Mouse (Mus musculus): ENCODE results near the gene Ccr10. TPM values are rescaled to one million over a fixed set of nuclear protein-coding genes. Genes with fewer than 3 reads are reported as not detected.

Gene Ccr10
- polyA plus RNA-seq, 1 experiment from 2014 or later = 0.19 TPM

DNA sequence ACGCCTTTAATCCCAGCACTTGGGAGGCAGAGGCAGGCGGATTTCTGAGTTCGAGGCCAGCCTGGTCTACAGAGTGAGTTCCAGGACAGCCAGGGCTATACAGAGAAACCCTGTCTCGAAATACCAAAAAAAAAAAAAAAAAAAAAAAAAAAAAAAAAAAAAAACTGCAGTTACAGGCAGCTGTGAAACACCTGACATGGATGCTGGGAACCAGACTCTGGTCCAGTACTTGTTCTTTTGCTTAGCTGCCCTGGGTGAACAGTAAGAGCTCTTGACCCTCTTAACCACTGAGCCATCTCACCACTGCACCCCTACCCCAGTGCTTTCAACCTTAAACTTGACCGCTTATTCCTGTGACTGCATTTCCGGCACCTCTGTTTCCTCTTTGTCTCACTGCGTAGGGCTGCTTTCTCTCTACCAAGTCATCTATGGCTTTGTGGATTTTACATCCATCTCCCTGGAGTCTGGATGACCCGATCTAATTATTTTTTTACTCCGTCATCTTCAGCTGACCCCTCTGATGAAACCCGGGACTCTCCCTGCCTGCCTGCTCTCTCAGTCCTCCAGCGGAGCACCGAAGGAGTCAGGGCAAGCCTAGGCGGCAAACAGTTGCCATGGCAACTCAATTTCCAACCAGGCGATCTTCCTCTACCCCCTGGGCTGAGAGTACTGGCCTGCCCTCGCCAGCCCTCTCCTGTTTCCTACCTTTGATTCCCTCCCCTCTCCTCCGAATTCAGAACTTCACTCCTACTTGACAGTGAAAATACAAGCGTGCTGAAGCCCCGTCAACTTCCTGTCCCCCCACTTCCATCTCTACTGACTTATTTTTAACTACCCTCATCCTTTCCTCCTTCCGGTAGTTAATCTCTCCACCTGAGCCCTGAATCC is 31.7 kb downstream of the Ccr10 start:
- peak overlapping the region; percentile 15; the same call in 1 of the 2 replicates for H3K27ac ChIP-seq (replicated peaks)
- no peak for ATAC-seq (ENCODE audit: extremely low read depth, insufficient number of reproducible peaks, low FRiP score, low TSS enrichment)
- WGBS = 26% methylated on average over 19 of the region's 19 CpGs
- no peaks in the 10 kb centered on the region for H3K36me3 ChIP-seq
- peak overlapping the region; percentile 39 for H3K4me3 ChIP-seq
- no peaks in the 10 kb centered on the region for H3K27me3 ChIP-seq (replicated peaks)
- no peaks in the 10 kb centered on the region for H3K9me3 ChIP-seq
- H3K4me2 ChIP-seq = peak overlapping the region; percentile 69
- H3K4me1 ChIP-seq = peaks cover 36% of the 10 kb centered on the region
- H3K9ac ChIP-seq = peak overlapping the region; percentile 73

DNA sequence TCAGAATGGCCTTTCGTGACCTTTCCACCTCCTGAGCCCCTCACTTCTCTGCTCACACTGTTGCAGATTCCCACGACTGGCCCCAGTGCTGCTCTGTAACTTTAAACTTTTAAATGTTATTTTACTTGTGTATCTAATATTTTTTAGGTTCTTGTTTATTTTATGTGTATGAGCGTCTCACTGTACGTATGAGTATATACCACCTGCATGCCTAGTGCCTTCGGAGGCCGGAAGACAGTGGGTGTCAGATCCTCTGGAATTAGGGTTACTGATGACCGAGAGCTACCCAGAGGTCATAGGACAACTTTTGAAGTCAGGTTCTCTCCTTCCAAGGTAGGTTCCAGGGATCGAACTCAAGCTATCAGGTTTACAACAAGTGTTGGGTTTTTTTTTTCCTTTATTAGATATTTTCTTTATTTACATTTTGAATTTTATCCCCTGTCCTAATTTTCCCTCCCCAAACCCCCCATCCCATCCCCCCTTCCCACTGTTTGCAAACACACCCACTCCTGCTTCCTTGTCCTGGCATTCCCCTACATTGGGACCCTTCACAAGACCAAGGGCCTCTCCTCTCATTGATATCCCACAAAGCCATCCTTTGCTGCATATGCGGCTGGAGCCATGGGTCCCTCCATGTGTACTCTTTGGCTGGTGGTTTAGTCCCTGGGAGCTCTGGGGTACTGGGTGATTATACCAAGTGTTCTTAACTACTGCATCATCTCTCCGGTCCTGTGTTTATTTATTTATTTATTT is 32.9 kb downstream of the Ccr10 start:
- Histone ChIP-seq H3K27me3 (replicated peaks) (no peaks in the 10 kb centered on the region), H3K36me3 (no peaks in the 10 kb centered on the region), H3K9ac (no peak overlapping the region), H3K27ac (replicated peaks) (no peak overlapping the region), H3K4me3 (no peak overlapping the region), H3K4me2 (no peak overlapping the region), H3K4me1 (peaks cover 37% of the 10 kb centered on the region), H3K9me3 (no peaks in the 10 kb centered on the region)
- no peak for ATAC-seq (ENCODE audit: extremely low read depth, insufficient number of reproducible peaks, low FRiP score, low TSS enrichment)
- WGBS = 79% methylated on average over 10 of the region's 10 CpGs

DNA sequence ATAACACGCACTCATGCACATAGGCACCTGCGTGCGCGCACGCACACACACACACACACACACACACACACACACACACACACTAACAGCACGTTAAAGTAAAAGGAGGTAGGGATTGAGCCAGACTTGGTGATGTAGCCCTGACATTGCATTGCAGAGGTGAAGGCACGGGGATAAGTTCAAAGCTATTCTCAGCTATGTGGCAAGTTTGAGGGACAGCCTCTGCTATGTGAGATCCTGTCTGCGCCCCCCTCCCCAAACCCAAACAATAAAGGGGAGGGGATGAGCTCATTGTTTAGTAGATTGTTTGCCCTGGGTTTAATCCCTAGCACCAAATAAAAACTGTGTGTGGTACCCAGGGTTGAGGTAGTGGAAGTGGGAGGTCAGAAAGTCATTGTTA is 34.2 kb downstream of the Ccr10 start:
- no peak overlapping the region for H3K4me3 ChIP-seq
- no peak overlapping the region for H3K4me2 ChIP-seq
- no peaks in the 10 kb centered on the region for H3K27me3 ChIP-seq (replicated peaks)
- peaks cover 37% of the 10 kb centered on the region for H3K4me1 ChIP-seq
- H3K9me3 ChIP-seq = no peaks in the 10 kb centered on the region
- 80% methylated on average over 8 of the region's 8 CpGs for WGBS
- peak overlapping the region; percentile 82 for H3K27ac ChIP-seq (replicated peaks)
- no peak overlapping the region for H3K9ac ChIP-seq
- no peaks in the 10 kb centered on the region for H3K36me3 ChIP-seq
- ATAC-seq (ENCODE audit: extremely low read depth, insufficient number of reproducible peaks, low FRiP score, low TSS enrichment) = no peak

DNA sequence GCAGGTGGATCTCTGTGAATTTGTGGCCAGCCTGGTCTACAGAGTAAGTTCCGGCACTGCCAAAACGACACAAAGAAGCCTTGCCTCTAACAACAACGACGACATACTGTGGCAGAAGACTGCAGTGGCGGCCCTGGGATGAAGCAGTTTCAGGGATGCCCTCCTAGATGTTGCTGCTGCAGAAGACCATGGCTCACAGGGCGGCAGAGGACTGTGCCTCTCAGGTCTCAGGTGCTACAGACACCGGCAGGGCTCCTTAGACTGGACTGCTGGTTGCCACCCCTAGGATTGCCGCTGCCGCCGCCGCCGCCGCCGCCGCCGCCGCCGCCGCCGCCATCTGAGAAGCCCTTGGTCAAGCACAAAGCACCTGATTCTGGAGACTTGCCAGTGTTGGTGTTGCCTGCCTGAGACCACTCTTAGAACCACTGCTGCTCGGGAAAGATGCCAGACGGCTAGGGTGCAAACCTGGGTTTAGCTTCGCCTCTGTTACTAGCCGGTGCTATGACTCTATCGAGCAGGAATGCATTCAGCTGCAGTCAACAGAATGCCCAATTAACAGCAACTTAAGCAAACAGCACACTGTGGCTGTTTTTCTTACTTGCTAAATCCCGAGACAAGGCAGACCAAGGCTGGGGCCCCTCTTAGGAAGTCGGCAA is 35.0 kb downstream of the Ccr10 start:
- 33% methylated on average over 27 of the region's 27 CpGs for WGBS
- peak overlapping the region; percentile 46 for H3K4me3 ChIP-seq
- no peaks in the 10 kb centered on the region for H3K36me3 ChIP-seq
- no peaks in the 10 kb centered on the region for H3K9me3 ChIP-seq
- peak overlapping the region; percentile 76 for H3K9ac ChIP-seq
- peak overlapping the region; percentile 69 for H3K4me2 ChIP-seq
- H3K27ac ChIP-seq (replicated peaks) = peak overlapping the region; percentile 82
- H3K4me1 ChIP-seq = peaks cover 37% of the 10 kb centered on the region
- H3K27me3 ChIP-seq (replicated peaks) = no peaks in the 10 kb centered on the region
- ATAC-seq (ENCODE audit: extremely low read depth, insufficient number of reproducible peaks, low FRiP score, low TSS enrichment) = no peak

DNA sequence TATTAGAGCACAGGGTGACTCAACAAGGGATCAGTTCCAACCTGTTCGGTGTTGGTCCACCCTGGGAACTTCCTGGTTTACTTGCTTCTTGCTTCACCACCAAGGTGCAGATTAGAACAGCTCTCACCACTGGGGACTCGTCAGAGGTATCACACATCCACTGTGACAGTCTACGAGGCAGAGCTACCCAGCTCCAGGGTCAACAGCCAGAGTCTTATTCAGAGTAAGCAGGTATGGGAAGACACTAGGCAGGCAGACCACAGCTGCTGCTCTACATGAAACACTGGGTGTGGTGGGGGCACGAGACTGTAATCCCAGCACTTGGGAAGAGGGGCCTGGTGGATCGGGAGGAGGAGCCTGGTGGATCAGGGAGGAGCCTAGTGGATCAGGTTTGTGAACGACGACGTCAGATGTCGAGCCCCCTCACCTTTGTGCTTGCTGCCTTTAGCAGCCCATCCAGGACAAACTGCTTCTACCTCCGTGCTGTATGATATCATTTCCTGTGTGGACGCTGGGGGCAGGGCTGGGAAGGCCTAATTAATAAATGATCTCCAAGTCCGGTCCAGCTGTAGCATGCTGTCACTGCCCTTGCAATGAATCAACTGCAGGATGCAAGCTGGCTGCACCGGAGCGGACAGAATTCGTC is 36.6 kb downstream of the Ccr10 start:
- no peaks in the 10 kb centered on the region for H3K27me3 ChIP-seq (replicated peaks)
- no peak overlapping the region for H3K27ac ChIP-seq (replicated peaks)
- H3K4me3 ChIP-seq = peak overlapping the region; percentile 15; the same call in 1 of the 2 replicates
- no peak for ATAC-seq (ENCODE audit: extremely low read depth, insufficient number of reproducible peaks, low FRiP score, low TSS enrichment)
- peak overlapping the region; percentile 3; the same call in 1 of the 2 replicates for H3K9ac ChIP-seq
- H3K4me1 ChIP-seq = peaks cover 40% of the 10 kb centered on the region
- H3K9me3 ChIP-seq = no peaks in the 10 kb centered on the region
- peak overlapping the region; percentile 48 for H3K4me2 ChIP-seq
- no peaks in the 10 kb centered on the region for H3K36me3 ChIP-seq
- 28% methylated on average over 15 of the region's 15 CpGs for WGBS

DNA sequence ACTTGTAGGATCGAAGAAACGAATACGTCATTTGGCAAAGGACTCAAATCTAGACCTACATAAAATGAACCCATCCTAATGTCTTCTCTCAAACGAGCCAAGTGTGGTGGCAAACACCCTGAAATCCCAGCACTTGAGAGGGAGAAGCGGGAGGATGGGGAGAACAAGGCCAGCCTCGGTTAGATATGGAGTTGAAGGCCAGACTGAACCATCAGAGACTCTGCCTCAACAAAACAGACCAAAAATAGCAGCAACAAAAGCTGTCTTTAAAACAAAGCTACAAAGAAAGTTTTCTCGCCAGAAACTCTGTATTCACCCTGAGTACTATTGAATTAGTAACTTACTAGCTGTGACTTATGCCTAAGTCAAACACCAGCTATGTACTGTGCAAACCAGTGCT is 38.2 kb downstream of the Ccr10 start:
- Histone ChIP-seq H3K4me2 (no peak overlapping the region), H3K4me3 (no peak overlapping the region), H3K4me1 (peaks cover 37% of the 10 kb centered on the region), H3K27ac (replicated peaks) (no peak overlapping the region), H3K9ac (no peak overlapping the region), H3K36me3 (no peaks in the 10 kb centered on the region), H3K27me3 (replicated peaks) (no peaks in the 10 kb centered on the region), H3K9me3 (no peaks in the 10 kb centered on the region)
- 70% methylated on average over 7 of the region's 7 CpGs for whole genome bisulfite sequencing
- ATAC-seq (ENCODE audit: extremely low read depth, insufficient number of reproducible peaks, low FRiP score, low TSS enrichment) = no peak

DNA sequence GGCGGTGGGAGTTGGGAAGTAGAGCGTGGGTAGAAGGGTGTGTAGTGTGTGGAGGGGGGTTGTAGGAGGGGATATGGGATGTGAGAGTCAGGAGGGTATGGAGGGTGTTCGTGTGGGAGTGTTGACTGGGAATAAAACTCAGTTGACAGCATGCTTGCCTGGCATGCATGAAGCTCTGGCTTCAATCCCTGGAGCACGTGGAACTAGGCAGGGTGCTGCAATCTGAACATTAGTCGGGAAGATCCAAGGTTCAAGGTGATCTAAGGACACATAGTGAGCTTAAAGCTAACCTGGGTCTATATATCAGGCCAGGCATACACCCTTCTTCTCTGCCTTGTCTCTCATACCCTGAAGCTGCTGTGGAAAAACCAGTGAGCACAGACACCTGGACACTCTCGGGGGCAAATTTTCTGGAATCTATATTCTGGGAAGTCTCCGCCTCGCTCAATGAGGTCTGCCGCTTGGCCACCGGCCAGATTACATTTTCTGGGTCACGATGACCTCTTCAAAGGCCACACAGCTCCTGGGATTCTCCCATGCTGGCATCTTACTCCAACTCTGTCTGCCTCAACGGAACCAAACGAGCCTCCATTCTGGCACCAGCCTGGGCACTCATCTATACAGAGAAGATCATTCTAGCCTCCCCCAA is 40.9 kb downstream of the Ccr10 start:
- H3K27ac ChIP-seq (replicated peaks) = no peak overlapping the region
- ATAC-seq (ENCODE audit: extremely low read depth, insufficient number of reproducible peaks, low FRiP score, low TSS enrichment) = no peak
- H3K9me3 ChIP-seq = no peaks in the 10 kb centered on the region
- no peaks in the 10 kb centered on the region for H3K27me3 ChIP-seq (replicated peaks)
- no peak overlapping the region for H3K4me3 ChIP-seq
- peaks cover 33% of the 10 kb centered on the region for H3K4me1 ChIP-seq
- H3K4me2 ChIP-seq = no peak overlapping the region
- no peak overlapping the region; the same call in 1 of the 2 replicates for H3K9ac ChIP-seq
- H3K36me3 ChIP-seq = no peaks in the 10 kb centered on the region
- WGBS = 61% methylated on average over 13 of the region's 13 CpGs

DNA sequence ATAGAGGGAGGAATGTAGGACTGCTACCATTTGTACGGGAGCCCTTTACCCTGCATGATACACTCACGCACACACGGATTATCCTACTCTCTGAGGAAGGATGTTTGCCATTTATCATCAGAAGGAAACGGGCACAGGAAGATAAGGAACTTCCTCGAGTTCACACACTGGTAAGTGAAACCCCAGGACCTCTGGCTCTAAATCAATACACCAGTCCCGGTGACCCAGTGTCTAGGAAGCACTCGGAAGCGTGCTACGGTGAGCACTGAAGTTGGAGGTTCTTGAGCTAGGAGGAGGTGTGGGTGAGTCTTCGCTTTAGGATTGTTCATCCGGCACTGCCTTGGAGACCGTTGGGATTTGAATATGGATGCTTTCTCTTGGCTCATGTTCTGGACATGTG is 42.2 kb downstream of the Ccr10 start:
- WGBS = 56% methylated on average over 12 of the region's 12 CpGs
- ATAC-seq (ENCODE audit: extremely low read depth, insufficient number of reproducible peaks, low FRiP score, low TSS enrichment) = no peak
- no peaks in the 10 kb centered on the region for H3K36me3 ChIP-seq
- H3K27ac ChIP-seq (replicated peaks) = no peak overlapping the region
- no peak overlapping the region for H3K4me3 ChIP-seq
- no peaks in the 10 kb centered on the region for H3K27me3 ChIP-seq (replicated peaks)
- peaks cover 29% of the 10 kb centered on the region for H3K4me1 ChIP-seq
- no peaks in the 10 kb centered on the region for H3K9me3 ChIP-seq
- no peak overlapping the region for H3K4me2 ChIP-seq
- no peak overlapping the region for H3K9ac ChIP-seq

DNA sequence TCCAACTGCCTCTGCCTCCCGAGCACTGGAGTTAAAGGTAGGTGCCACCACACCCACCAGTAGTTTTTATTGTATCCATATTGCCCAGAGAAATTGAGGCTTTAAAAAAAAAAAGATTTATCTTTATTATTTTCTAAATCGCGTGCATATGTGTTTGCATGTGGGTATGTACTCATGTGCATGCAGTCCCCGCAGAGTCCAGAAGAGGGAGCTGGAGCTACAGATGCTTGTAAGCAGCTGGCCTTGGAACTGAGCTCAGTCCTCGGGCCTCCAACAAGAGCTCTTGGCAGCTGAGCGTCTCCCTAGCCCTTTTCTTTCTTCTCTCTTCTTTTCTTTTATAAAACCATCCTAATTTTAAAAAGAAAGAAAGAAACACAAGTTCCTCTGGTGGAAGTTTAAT is 43.5 kb downstream of the Ccr10 start:
- Histone ChIP-seq H3K9ac (no peak overlapping the region), H3K27ac (replicated peaks) (no peak overlapping the region), H3K9me3 (no peaks in the 10 kb centered on the region), H3K4me1 (peaks cover 29% of the 10 kb centered on the region), H3K4me3 (no peak overlapping the region), H3K27me3 (replicated peaks) (no peaks in the 10 kb centered on the region), H3K36me3 (peaks cover 7% of the 10 kb centered on the region), H3K4me2 (no peak overlapping the region)
- ATAC-seq (ENCODE audit: extremely low read depth, insufficient number of reproducible peaks, low FRiP score, low TSS enrichment) = no peak
- 90% methylated on average over 6 of the region's 6 CpGs for WGBS

DNA sequence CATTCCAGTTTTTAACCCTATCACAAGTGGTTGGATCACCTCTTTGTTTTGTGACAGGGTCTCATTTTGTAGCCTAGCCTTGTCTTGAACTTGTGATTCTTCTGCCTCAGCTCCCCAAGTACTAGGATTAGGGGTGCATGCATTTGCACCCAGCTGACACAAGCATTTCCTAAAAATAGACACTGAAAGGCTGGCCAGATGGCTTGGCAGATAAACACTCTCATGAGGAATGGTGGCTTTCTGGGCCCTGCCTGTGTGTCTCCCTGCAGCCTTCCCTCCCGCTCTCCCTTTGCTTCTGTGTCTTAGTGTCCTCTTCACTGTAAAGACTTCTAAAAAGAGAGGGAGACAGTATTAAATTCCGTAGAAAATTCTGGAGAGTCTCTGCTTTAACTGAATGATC is 44.1 kb downstream of the Ccr10 start:
- no peaks in the 10 kb centered on the region for H3K27me3 ChIP-seq (replicated peaks)
- H3K36me3 ChIP-seq = peaks cover 12% of the 10 kb centered on the region
- no peak overlapping the region for H3K4me2 ChIP-seq
- H3K27ac ChIP-seq (replicated peaks) = no peak overlapping the region
- peaks cover 29% of the 10 kb centered on the region for H3K4me1 ChIP-seq
- 79% methylated on average over 2 of the region's 2 CpGs for WGBS
- no peak overlapping the region for H3K4me3 ChIP-seq
- no peak overlapping the region for H3K9ac ChIP-seq
- no peaks in the 10 kb centered on the region for H3K9me3 ChIP-seq
- ATAC-seq (ENCODE audit: extremely low read depth, insufficient number of reproducible peaks, low FRiP score, low TSS enrichment) = no peak
